Mouse (Mus musculus): ENCODE results near the gene Vmn2r41. TPM values are rescaled to one million over a fixed set of nuclear protein-coding genes. Genes with fewer than 3 reads are reported as not detected.
"Not testable (repeated sequence)": the region's sequence is repeated elsewhere in the genome, so short reads cannot be mapped to it uniquely, and the experiment has no call there.

Vmn2r41 gene
- not detected in 2 replicates for total RNA-seq (2015; ENCODE audit: low replicate concordance)
- not detected in 2 replicates for total RNA-seq (2017; ENCODE audit: low replicate concordance)

DNA sequence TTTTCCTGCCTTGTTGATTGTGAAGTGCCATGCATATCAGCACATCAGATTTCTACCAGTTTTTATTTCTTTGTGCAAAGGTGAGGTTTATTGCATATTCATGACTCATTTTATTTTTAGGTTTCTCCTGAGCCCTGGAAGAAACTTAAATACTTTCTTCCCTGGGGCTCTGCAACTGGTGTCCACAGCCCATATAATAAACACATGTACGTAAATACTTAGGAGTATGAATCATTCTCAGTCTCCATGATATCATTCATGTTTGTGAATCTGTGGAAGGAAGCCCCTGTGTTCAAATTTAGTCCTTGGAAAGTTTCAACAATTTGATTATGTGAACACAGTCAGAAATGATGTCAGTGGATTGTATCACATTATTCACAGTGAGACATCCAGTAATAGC, at the start of gene Vmn2r41:
Gene Vmn2r41 (minus strand): TSS at position 101 of the 400 bp plus-strand sequence.
- not testable (repeated sequence) for ATAC-seq (replicated peaks; ENCODE audit: low FRiP score, poor library complexity, severe bottlenecking)

DNA sequence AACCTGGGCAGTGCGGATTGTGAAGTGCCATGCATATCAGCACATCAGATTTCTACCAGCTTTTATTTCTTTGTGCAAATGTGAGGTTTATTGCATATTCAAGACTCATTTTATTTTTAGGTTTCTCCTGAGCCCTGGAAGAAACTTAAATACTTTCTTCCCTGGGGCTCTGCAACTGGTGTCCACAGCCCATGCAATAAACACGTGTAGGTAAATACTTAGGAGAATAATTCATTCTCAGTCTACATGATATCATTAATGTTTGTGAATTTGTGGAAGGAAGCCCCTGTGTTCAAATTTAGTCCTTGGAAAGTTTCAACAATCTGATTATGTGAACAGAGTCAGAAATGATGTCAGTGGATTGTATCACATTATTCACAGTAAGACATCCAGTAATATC, 38.8 kb upstream of the Vmn2r41 start, which contains the start of gene Vmn2r42:
Gene Vmn2r42 (minus strand): TSS at position 101 of the 400 bp plus-strand sequence.
- ATAC-seq (replicated peaks; ENCODE audit: low FRiP score, poor library complexity, severe bottlenecking): not testable (repeated sequence)

DNA sequence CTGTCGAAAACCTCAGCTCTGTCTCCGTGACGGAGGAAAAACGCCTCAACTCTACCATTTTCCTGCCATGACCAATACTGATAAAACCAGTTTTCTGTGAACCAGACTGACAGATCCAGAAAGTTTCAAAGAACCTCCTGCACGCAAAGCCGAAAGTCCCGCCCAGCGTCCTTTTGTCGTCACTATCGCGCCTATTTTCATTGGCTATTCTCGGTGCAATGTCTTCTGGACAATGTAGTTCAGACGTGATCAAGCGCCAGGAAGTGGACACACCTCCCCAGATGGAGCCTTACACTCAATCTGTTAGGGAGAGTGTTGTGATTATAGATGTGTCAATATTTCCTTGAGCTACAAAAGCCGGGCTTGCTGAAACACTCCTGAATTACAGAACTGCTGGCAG, 68.6 kb downstream of the Vmn2r41 start:
- not testable (repeated sequence) for ATAC-seq (replicated peaks; ENCODE audit: low FRiP score, poor library complexity, severe bottlenecking)

Other genes with a start within 250 kb of the Vmn2r41 start
- gene Vmn2r42, start 38.7 kb upstream of the Vmn2r41 start, total RNA-seq (2015; ENCODE audit: low replicate concordance): not detected in 2 replicates
- not detected in 2 replicates for gene Vmn2r42, start 38.7 kb upstream of the Vmn2r41 start, total RNA-seq (2017; ENCODE audit: low replicate concordance)
- gene Vmn2r43, start 98.9 kb upstream of the Vmn2r41 start, total RNA-seq (2015; ENCODE audit: low replicate concordance): not detected in 2 replicates
- not detected in 2 replicates for gene Vmn2r43, start 98.9 kb upstream of the Vmn2r41 start, total RNA-seq (2017; ENCODE audit: low replicate concordance)
- not detected in 2 replicates for gene Vmn2r44, start 221.7 kb upstream of the Vmn2r41 start, total RNA-seq (2015; ENCODE audit: low replicate concordance)
- gene Vmn2r44, start 221.7 kb upstream of the Vmn2r41 start, total RNA-seq (2017; ENCODE audit: low replicate concordance): not detected in 2 replicates

All from erythroid progenitor cell, adult 5-6 weeks (primary cell).